Mouse (Mus musculus): Measurements from ENCODE around the gene Trpm7.

Trpm7 gene

DNA sequence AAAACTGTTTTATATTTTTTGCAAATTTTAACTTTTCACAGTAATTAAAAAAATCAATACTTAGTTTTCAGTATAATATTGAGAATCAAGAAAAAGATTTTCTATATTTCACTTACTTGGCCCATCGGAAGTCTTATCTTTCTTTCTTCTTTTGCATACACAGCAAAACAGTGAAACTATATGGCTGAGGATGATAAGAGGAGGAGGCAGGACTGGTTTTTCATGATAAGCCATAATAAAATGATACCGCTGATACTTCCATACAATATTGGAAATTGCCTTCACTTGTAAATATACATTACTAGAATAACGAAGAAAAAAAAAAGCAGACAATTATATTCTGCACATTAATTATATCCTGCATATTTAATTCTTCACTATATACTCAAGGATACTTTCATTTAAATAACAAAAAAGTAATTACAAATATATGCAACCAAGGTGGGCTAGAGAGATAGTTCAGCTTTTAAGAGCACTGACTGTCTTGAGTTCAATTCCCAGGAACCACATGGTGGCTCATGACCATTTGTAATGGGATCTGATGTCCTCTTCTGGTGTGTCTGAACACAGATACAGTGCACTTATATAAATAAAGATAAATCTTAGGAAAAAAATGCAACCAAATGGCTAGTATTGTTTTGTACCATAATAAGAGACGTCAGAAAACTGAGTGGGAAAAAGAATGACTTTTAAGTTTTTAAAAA is 59.2 kb downstream of the Trpm7 start:
- no peak for DNase-seq

DNA sequence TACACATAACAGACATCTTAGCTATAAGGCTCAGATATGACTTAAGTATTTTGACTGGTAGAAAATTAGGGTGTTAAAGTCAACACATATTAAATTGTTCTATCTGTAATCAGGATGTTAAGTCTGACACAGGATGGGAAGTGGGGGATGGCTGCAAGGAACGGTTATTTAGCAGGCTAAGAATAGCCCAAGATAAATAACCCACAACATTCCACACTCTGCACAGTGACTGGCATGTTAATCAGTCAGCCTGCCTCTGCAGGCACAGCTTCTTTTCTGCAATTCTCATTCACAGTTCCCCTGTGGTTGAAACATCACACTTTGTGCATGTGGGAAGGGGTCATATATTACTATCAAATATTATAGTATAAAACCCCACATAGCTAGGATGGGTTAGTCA is 60.2 kb downstream of the Trpm7 start:
- no peak for DNase-seq

DNA sequence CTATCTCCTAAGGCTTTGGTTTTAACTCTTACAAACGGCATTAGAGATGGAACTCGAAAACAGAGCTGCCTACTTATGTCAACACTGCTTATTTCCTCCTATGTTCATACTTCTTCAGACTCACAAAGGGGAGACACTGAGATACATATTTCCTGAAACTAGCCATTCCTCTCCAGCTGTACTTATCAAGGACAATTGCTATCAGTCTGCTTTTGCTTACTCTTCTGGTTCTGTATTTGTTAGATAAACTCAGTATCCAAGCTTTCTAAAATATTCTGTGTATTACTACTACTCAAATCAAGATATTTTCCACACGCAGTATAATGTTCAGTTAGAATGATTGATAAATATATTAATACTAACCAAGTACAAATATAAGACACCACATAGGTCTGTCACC is 74.0 kb downstream of the Trpm7 start:
- DNase-seq: no peak

GRCm38 (mm10) chr2:126798455-126798854 is 77.6 kb downstream of the Trpm7 start:
- DNase-seq: no peak

- no peak for DNase-seq
Measured at GRCm38 (mm10) chr2:126795708-126796107, 80.3 kb downstream of the Trpm7 start.

DNA sequence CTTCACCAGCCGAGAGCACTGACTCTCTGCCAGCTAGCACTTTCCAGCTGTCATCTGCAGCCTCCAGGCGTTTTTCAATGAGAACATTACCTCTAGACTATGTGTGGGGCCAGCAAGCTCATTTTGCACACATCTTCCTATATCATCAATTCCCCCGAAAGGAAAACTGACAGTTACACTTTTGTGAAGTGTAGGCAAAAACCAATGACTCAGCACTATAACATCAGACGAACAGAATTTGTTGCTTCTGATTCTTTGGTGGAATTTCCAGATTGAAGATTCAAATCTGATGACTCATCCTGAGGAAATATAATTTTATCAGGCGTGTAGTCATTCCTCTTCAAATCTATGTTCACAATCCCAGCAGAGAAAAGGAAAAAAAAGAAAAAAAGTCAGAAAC is 83.4 kb downstream of the Trpm7 start:
- no peak for DNase-seq

- peak; percentile 28 to 33 for DNase-seq
Measured at GRCm38 (mm10) chr2:126787721-126788342, 88.2 kb downstream of the Trpm7 start.

GRCm38 (mm10) chr2:126783370-126783769 is 92.7 kb downstream of the Trpm7 start, which contains the start of gene Usp50:
TSS of gene Usp50 (minus strand) at chr2:126783470.
- no peak for DNase-seq

DNA sequence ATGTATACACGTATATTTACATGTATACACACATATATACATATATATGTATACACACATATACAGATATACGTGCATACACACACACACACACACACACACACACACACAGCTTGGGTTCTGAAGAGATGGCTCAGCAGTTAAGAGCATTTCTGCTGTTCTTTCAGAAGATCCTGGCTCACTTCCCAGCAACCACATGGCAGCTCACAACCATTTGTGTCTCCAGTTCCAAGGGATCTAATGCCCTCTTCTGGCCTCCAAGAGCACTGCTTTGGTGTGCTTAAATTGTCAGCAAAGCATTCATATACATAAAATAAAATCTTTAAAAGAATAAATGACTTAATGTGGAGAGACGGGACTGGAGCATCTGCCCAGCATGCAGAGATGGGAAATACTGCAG is 93.6 kb downstream of the Trpm7 start:
- peak; percentile 74 to 75 for DNase-seq

GRCm38 (mm10) chr2:126781478-126781877 is 94.6 kb downstream of the Trpm7 start:
- DNase-seq: no peak

DNA sequence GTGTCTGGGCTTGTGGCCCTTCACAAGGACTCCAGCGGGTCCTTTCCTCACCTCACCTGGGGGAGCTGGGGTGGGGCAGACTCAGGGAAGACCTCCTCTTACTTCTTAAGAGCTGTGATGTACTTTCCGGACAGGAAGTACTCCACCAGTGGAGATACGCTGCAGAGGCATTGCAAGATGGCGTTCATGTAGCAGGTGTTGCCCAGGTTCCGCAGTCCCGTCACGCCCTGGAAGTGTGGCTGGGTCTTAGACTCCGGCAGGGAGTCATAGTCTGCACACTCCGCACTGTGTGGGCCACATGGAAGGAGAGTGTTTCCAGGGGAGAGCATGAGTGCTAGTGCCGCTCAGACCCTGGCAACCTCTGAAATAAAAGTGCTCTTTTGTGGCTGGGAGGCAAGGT is 95.7 kb downstream of the Trpm7 start:
- no peak for DNase-seq

DNA sequence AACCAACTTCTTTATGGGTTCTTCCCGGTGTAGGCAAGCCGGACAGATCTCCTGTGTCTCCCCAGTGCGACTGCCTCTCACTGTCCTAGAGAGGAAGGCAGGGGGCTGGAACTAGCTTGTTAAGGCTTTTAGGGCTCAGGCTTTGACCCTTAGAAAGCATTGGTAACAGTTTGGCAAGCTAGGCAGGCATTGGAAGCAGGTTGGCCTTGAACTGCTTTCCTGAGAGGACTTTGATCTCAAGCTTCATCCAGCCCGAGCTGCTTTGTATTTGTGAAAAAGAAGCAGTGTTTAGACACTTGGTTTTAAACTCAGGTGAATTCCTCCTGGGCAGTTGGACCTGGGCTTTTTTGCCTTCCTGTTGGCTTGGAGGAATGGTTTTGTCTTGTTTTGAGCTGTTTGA is 97.2 kb downstream of the Trpm7 start:
- no peak for DNase-seq

DNA sequence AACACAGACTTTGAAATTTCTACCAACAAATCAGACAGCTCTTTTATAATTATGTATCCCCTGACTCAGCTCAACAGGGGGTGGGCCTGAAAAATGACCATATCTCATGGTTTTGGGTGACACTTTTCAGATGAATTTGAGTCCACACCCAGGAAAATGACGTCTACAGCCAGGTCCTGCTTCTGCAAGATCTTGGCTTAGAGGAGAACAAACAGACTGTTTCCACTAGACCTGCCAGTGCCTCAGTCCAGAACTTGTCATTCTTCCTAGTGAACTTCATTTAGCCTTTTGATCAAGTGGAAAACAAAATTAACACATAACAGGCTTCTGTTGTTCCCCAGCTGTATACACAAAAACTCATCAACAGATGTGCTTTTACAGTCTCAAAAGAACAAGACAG is 99.6 kb downstream of the Trpm7 start:
- no peak for DNase-seq

DNA sequence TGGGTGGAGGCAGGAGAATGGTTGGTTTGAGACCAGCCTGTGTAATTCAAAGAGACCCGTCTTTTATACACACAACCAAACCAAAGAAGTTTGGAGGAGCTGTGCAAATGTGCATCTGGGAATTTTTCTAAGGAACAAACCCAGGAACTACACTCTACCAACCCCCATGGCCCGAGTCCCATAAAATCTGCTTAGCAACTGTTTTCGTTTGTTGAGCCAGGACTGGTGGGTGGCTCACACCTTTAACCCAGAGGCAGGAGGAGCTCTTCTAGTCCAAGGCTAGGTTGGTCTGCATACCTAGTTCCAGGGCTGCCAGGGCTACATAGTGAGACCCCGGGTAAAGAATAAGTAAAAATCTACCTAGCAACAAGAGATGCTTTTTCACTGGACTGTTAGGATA is 100.1 kb downstream of the Trpm7 start:
- no peak for DNase-seq

DNA sequence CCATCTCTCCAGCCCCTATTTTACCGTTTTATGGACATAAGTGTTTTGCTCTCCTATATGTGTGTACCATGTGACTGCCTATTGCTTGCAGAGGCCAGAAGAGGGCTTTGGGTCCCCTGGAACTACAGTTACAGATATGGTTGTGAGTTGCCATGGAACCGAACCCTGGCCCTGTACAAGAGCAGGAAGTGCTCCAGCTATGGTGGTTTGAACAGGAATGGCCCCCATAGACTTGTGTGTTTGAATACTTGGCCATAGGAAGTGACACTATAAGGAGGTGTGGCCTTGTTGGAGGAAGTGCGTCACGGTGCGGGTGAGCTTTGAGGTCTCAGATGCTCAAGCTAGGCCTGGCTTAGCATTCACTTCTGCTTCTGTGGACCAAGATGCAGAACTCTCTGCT is 103.8 kb downstream of the Trpm7 start:
- no peak for DNase-seq

- peak in 1 of 2 experiments; percentile 14 for DNase-seq
Measured at GRCm38 (mm10) chr2:126769431-126770181, 106.4 kb downstream of the Trpm7 start.

GRCm38 (mm10) chr2:126768194-126768593 is 107.8 kb downstream of the Trpm7 start:
- peak; percentile 17 for DNase-seq

DNA sequence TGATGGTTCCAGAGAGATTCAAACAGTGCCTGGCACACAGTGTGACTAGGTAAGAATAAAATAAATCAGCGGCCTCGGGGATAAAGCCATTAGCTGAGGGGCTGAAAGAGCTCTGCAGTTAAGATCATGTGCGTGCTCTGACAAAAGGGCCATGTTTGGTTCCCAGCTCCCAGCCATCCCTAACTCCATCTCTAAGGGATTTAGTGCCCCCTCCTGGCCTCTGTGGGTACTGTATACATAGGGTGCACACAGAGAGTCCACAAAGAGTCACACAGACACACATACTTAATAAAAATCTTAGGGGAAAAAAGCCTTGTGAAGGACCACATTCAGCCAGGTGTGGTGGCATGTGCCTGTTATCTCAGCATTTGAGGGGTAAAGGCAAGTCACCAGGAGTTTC is 108.4 kb downstream of the Trpm7 start:
- DNase-seq: no peak

- DNase-seq: peak; percentile 18 to 46
Measured at GRCm38 (mm10) chr2:126765867-126766582, 110.0 kb downstream of the Trpm7 start.

GRCm38 (mm10) chr2:126759351-126759750 is 116.7 kb downstream of the Trpm7 start:
- no peak for DNase-seq

GRCm38 (mm10) chr2:126755664-126756063 is 120.4 kb downstream of the Trpm7 start:
- no peak for DNase-seq

GRCm38 (mm10) chr2:126743389-126743788 is 132.6 kb downstream of the Trpm7 start:
- DNase-seq: no peak

Measured in kidney, postnatal 4 days (tissue).